Mouse (Mus musculus) kidney, adult 2 months (tissue): ENCODE results near the gene 1700023F06Rik. TPM values are rescaled to one million over a fixed set of nuclear protein-coding genes. Genes with fewer than 3 reads are reported as not detected.
A peak's percentile ranks its signal among the peaks of the same experiment; 100 is the strongest.

Source experiments
- DNase-seq: peaks from one replicate; pipeline ENCODE4 v3.0.0; 2021
- H3K27ac ChIP-seq: fragments of 200-500 bp; 2 replicates; pipeline ENCODE4 v1.5.1; 2012; ENCODE audit warnings: low read depth, low read length, control low read depth, inconsistent platforms; ENCODE audit not compliant: insufficient read depth
- H3K27me3 ChIP-seq: fragments of 200-500 bp; replicated peaks from 2 replicates; pipeline ENCODE4 v1.6.1; 2012; ENCODE audit warnings: mild to moderate bottlenecking, moderate library complexity, low read length, inconsistent platforms; ENCODE audit not compliant: control insufficient read depth, insufficient read depth
- H3K36me3 ChIP-seq: fragments of 200-500 bp; 2 replicates; pipeline ENCODE4 v1.6.1; 2012; ENCODE audit warnings: mild to moderate bottlenecking, moderate library complexity, low read length, inconsistent platforms; ENCODE audit not compliant: control insufficient read depth, insufficient read depth
- H3K4me1 ChIP-seq: fragments of 200-500 bp; 2 replicates; pipeline ENCODE4 v1.6.1; 2011; ENCODE audit warnings: low read length; ENCODE audit not compliant: control insufficient read depth, insufficient read depth
- H3K4me3 ChIP-seq: fragments of 200-500 bp; 2 replicates; pipeline ENCODE4 v1.5.1; 2011; ENCODE audit warnings: mild to moderate bottlenecking, low read depth, low read length, control low read depth; ENCODE audit not compliant: insufficient read depth
- CTCF ChIP-seq: fragments of 200-500 bp; conservative IDR thresholded peaks from 2 replicates; pipeline ENCODE4 v1.5.1; 2011; ENCODE audit warnings: low read depth, mild to moderate bottlenecking, control low read depth, low read length, moderate library complexity, mixed read lengths; ENCODE audit not compliant: insufficient read depth, insufficient read length
- POLR2A ChIP-seq: fragments of 200-500 bp; IDR thresholded peaks from one replicate; pipeline ENCODE4 v1.6.1; 2011; ENCODE audit warnings: low read depth, low read length, control low read depth
- WGBS: fragments of 180-500 bp; shearing (Covaris S2); methylation state at CpG from one replicate; pipeline ENCODE4 v1.1.7; 2018; 5-methylcytosine and 5-hydroxymethylcytosine counted together
- polyA plus RNA-seq: library from polyadenylated mRNA; depleted of rRNA; stranded (reverse); fragments of >200 nt; gene quantifications from 2 replicates; pipeline ENCODE4 v1.2.3, GENCODE M21; 2012

The 1700023F06Rik gene
- polyA plus RNA-seq, 1 experiment = 0.09 TPM

GRCm38 (mm10) chr11:103247504-103248177 is 39.3 kb upstream of the 1700023F06Rik start:
- Histone ChIP-seq H3K4me3 (no peak overlapping the region), H3K27me3 (no peaks in the 10 kb centered on the region), H3K36me3 (no peaks in the 10 kb centered on the region), H3K4me1 (peaks cover 23% of the 10 kb centered on the region; the same call in 1 of the 2 replicates), H3K27ac (no peak overlapping the region)
- peak; percentile 88 for DNase-seq
- TF ChIP-seq CTCF = no peak
- no peak for TF ChIP-seq POLR2A
- WGBS = 44% methylated on average over 11 of the region's 11 CpGs

DNA sequence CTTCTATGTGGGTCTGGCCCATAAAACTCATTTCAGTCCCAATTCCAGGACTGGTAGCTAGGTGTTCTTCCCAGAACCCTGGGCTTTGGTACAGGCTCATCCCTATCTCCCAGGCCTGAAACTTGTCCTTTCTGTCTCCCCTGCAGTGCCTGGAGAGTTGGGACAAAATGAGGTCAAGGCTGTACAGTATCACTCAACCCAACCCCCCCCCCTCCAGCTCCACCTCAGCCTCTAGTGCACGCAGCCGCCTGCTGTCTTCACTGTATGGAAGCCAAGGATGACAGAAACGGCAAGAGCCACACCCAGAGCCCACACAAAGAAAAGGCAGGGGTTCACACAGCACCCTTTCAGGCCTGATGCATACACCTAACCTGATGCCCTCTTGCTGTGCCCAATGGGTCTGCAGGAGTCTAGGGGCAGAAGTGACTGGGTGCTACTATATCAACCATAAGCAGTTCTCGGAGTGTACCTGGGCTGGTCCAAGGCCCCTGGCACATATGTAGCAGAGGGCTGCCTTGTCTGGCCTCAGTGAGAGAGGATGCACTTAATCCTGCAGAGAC is 38.5 kb upstream of the 1700023F06Rik start:
- H3K27ac ChIP-seq = no peak overlapping the region
- no peak for DNase-seq
- no peaks in the 10 kb centered on the region for H3K27me3 ChIP-seq

DNA sequence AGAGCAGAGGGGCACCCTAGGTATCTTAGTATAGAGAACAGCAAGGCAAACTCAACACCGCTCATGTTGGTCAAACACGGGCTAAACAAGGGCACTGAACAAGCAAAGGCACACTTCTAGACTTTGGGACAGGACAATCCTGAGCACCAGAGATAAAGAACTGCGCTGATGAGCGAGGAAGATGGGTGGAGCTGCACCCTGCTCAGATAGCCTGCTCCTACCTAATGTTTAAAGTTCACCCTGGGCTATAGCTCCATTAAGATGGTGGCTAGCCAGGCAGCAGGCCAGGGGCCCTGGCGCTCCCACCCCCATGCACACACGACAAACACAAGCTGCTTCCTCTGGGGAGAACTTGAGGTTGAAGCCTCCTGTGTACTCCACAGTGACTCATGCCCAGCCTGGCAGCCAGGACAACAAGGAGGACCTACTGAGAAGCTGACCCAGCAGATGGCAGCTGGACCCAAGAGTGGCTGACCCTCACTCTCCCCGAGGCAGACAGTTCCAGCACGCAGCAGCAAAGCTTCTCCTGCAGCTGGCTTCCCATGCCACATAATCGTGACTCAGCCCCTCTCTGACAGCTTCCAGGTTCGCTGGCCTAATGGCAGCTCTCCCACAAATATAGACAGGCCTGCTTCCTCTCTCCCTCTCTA is 37.8 kb upstream of the 1700023F06Rik start:
- H3K27me3 ChIP-seq = no peaks in the 10 kb centered on the region
- no peak for DNase-seq
- no peaks in the 10 kb centered on the region for H3K36me3 ChIP-seq
- H3K27ac ChIP-seq = no peak overlapping the region; the same call in 1 of the 2 replicates
- no peak for TF ChIP-seq CTCF
- no peak for TF ChIP-seq POLR2A
- no peak overlapping the region for H3K4me3 ChIP-seq
- 60% methylated on average over 10 of the region's 10 CpGs for WGBS
- peaks cover 23% of the 10 kb centered on the region; the same call in 1 of the 2 replicates for H3K4me1 ChIP-seq

More for the DNA sequence above, 38.5 kb upstream of the 1700023F06Rik start:
- H3K36me3 ChIP-seq = no peaks in the 10 kb centered on the region
- 63% methylated on average over 4 of the region's 4 CpGs for WGBS
- H3K4me1 ChIP-seq = peaks cover 23% of the 10 kb centered on the region; the same call in 1 of the 2 replicates
- H3K4me3 ChIP-seq = no peak overlapping the region
- TF ChIP-seq CTCF = no peak
- TF ChIP-seq POLR2A = no peak

- WGBS = 63% methylated on average over 4 of the region's 4 CpGs
- no peak overlapping the region for H3K27ac ChIP-seq
- no peak overlapping the region for H3K4me3 ChIP-seq
- no peaks in the 10 kb centered on the region for H3K36me3 ChIP-seq
- no peak for TF ChIP-seq POLR2A
- no peak for TF ChIP-seq CTCF
- DNase-seq = no peak
- H3K4me1 ChIP-seq = peaks cover 30% of the 10 kb centered on the region; the same call in 1 of the 2 replicates
- H3K27me3 ChIP-seq = no peaks in the 10 kb centered on the region
Observed at GRCm38 (mm10) chr11:103244856-103245255, 36.5 kb upstream of the 1700023F06Rik start.

DNA sequence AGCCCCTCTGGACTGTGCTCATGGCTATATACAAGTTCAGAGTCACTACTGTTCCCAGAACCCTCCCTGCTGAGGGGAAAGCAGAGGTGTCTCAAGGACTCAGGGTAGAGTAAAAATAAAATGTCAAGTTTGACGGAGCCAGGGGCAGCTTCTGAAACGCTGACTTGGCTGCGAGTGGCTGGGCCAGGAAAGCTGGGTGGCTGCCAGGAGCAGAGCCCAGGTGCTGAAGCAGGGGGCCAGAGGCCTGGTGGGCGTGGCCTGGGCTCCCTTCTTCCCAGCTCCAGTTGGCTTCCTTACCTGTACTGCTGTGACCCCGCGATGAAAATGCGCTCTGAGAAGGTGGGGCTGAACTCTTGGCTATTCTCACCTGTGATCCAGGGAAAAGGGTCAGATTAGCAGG is 32.4 kb upstream of the 1700023F06Rik start:
- H3K4me1 ChIP-seq = peaks cover 7% of the 10 kb centered on the region; the same call in 1 of the 2 replicates
- H3K36me3 ChIP-seq = peaks cover 2% of the 10 kb centered on the region; the same call in 1 of the 2 replicates
- no peak overlapping the region for H3K4me3 ChIP-seq
- H3K27me3 ChIP-seq = no peaks in the 10 kb centered on the region
- peak; percentile 81 for DNase-seq
- no peak overlapping the region for H3K27ac ChIP-seq
- WGBS = 22% methylated on average over 7 of the region's 7 CpGs
- TF ChIP-seq CTCF (no peak), POLR2A (no peak)

- Histone ChIP-seq H3K27ac (no peak overlapping the region), H3K27me3 (no peaks in the 10 kb centered on the region), H3K4me3 (no peak overlapping the region), H3K36me3 (peaks cover 2% of the 10 kb centered on the region; the same call in 1 of the 2 replicates), H3K4me1 (peaks cover 7% of the 10 kb centered on the region; the same call in 1 of the 2 replicates)
- WGBS = 91% methylated on average over 9 of the region's 9 CpGs
- DNase-seq = no peak
- 0 out of 2 replicates have a peak, but pooled peaks have one; percentile 13 for TF ChIP-seq CTCF
- TF ChIP-seq POLR2A = no peak
Observed at GRCm38 (mm10) chr11:103237757-103238156, 29.4 kb upstream of the 1700023F06Rik start.

DNA sequence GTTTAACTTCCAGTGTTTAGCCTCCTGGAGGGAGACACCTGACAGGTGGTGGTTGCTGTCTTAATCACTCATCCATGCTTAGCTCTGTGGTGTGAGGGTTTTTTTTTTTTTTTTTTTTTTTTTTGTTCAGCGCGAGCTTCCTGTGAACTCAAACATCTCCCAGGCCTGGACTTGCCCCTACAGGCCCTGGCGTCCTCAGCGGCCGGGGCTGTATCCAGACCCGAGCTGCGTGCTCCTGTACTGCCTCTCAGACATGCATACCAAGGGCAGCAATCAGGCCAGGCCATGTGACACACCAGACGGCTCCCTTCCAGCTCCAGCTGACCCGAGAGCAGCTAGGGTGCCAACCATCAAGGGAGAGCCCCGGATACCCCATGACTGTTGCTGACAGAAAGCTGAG is 28.5 kb upstream of the 1700023F06Rik start:
- Histone ChIP-seq H3K27ac (peak overlapping the region; percentile 22; the same call in 1 of the 2 replicates), H3K4me3 (no peak overlapping the region), H3K27me3 (no peaks in the 10 kb centered on the region), H3K36me3 (peaks cover 2% of the 10 kb centered on the region; the same call in 1 of the 2 replicates), H3K4me1 (peaks cover 7% of the 10 kb centered on the region; the same call in 1 of the 2 replicates)
- no peak for TF ChIP-seq POLR2A
- TF ChIP-seq CTCF = no peak
- 49% methylated on average over 10 of the region's 10 CpGs for WGBS
- DNase-seq = peak; percentile 53
